Mouse (Mus musculus) c-Kit-positive CD71-positive TER-119-positive erythroid progenitor cells, embryonic 14.5 days (primary cell): ENCODE measurements around the gene Lrrc28.

ENCODE experiments used
- DNase-seq: peaks from one replicate; pipeline ENCODE4 v3.0.0-alpha.2; 2013; ENCODE audit warnings: low spot score

Gene Lrrc28

GRCm38 (mm10) chr7:67593902-67594301, 51.2 kb downstream of the Lrrc28 start:
- no peak for DNase-seq

DNA sequence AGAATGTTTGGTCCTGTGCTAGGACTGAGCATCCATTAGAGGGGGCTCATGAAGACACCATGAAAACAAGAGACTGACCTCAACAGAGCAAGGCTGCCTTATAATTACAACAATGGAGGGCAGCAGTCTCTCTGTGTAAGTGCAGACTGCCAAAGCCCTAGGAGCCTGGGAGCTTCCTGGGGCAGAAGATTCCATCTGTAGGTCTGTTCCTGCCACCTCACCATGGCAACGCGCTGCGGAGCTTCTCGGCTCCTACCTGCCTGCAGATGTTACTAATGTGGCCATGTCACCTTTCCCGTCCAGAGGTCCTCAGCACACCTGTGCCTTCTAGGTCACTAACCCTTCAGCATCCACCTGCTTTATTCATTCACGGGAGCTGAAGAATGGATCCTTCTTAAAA, 52.4 kb downstream of the Lrrc28 start:
- DNase-seq: no peak

GRCm38 (mm10) chr7:67588743-67589142, 56.3 kb downstream of the Lrrc28 start:
- DNase-seq: no peak

DNA sequence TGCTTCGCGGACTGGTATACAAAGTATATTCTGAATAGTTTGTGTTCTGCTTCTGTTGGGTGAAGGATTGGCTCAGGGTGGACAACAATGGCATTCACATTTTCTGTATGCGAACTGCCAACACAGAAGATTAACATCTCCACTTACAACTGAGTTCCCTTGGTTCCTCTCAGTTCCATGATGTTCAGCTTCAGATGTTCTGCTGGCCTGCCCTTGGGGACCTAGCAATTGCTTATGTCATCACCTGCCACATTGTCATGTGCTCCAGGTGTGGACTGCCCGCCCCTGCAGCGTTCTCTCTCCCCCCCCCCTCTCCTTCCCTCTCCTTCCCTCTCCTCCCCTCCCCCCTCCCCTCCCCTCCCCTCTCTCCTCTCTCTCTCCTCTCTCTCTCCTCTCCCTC, 58.6 kb downstream of the Lrrc28 start:
- no peak for DNase-seq

GRCm38 (mm10) chr7:67583852-67584251, 61.2 kb downstream of the Lrrc28 start:
- no peak for DNase-seq

DNA sequence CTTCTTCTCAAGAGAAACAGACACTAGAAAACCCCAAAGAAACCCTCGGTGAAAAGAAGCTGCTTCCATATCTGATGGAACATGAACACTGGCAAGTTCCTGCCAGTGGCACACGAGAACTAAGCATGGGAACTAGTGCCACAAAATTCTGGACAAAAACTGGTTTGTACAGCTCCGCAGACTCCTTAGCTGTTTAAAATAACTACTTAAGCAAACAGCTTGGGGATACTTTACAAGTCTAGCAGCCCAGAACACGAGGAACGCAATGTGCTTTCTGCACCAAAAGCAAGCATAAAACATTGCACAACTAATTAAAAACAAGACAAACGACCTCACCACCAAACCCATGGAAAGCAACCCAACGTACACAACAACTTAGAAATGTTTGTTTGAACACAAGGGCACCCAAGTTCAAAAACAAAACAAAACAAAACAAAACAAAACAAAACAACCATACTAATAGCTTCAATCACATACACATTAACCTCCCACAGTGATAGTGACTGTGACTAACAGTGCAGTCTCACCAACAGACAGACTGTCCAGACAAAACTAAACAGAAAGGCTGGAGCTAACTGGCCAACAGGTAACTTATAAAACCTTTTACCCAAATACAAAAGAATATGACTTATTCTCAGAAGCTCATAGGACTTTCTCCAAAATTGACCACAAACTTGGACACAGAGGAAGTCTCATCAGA, 66.1 kb downstream of the Lrrc28 start:
- no peak for DNase-seq

DNA sequence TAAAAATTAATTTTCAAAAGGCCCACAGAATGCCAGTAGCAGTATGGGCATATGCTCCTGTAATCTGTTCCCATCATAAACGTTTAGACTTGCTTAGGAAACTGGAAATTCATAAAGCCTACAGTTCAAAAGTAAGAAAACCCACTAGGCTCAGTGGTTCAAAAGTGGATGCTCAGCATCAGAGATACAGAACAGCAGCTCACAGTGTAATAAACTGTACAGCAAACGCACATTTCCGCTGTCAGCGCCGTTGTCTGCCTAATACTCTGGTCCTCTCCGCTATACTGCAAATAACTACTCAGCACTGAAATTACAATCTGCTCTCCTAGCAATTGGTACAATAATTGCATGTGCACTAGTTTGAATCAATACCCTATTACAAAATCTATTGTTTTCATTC, 67.0 kb downstream of the Lrrc28 start:
- no peak for DNase-seq

DNA sequence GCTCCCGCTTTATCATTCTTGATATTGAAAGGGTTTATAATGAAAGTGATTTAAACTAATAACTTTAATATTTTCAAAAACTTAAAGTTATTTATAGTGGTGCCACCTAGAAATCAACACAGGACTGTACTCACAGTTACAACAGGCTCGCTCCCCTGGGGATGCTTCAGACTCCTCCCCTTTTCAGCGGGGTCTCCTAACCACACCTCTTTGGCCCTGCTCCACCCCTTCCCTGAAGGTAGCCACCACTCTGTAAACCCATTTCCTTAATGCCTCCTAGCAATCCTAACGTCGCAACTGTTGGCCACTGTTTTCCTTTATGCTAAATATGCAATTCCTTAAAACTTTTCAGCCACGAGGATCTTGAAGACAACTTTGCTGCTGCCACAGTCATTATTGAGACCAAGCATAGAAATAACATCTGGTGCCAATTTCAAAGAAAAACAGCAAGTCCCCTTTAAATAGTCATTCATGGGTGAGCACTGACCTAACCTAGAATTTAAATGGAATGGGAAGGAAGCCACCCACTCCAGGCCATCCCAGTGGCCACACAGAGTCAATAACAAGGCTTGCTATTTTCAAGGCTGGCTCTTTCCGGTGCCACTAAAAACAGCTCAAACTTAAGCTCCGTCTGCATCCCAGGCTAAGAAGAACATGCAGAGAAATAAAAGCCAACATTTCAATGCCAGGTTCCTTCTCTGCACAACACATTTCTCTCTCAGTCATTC, 78.4 kb downstream of the Lrrc28 start:
- no peak for DNase-seq

GRCm38 (mm10) chr7:67565132-67565531, 79.9 kb downstream of the Lrrc28 start:
- no peak for DNase-seq

DNA sequence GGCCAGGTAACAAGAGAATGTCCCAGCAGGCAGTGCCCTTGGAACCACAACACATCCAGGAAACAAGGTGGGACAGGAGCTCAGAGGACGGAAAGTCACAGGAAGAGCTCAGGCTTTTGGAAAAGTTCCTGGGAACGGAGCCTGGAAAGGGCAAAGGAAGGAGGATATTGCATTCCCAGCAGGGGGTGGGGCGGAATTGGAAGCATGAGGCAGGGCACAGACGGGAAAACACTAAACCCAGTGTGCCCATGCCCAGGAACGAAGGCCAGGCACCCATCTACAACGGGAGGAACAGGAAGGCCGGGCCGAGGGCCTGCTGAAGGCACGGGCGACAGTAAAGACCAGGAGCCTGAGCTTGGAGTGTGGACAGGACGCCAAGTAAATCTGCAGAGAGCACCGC, 82.9 kb downstream of the Lrrc28 start:
- no peak for DNase-seq

DNA sequence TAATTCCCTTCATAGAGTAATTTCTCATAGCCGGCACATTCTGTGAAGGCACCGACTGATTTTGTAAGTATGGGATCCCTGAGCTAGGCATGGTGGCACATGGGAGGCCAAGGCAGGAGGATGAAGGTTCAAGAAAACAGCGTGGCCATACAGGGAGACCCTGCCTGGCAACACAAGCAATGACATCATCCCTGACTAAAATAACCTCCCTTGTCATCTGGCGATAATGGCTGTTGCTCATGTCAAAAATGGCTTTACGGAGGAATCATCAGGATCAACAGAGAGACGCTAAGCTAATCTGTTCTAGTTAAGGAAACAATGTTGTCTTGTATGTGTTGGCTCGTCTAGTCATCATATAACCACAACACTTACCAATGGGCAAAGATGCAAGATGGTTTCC, 85.6 kb downstream of the Lrrc28 start:
- DNase-seq: no peak

DNA sequence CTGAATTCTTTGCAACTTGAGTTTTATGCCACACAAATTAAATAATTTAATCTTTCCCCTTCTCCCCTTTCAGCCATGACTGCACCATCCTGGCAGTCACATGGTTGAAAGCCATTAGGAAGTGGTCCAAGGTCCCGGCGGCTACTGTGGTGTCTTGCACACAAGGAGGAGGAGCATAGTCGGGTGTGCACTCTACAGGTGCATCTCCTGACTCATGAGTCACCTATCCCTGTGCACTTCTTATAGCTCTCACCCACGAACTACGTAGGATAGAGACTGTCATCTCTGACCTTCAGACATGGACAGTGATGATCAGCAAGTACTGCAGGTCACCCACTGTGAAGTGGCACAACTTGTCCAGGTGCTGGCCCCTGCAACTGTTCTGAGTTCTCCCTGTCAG, 86.8 kb downstream of the Lrrc28 start:
- no peak for DNase-seq

DNA sequence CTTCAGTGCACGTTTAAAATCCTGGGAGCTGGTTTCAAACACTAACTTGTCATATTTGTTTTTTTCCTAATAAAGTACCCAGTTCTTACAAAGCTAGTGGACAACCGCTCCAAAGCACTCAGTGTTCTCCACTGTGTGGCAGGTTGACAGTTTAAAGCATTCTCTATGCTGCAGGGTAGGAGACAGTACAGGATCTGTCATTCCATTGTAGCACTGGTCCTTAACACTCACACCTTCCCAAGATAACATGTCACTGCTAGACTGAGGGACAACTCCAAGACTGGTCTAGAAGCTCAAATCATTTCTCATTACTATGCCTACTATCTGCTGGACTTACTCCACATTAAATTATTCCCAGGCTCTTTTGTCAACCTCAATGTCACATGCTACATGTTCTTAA, 90.2 kb downstream of the Lrrc28 start:
- no peak for DNase-seq

DNA sequence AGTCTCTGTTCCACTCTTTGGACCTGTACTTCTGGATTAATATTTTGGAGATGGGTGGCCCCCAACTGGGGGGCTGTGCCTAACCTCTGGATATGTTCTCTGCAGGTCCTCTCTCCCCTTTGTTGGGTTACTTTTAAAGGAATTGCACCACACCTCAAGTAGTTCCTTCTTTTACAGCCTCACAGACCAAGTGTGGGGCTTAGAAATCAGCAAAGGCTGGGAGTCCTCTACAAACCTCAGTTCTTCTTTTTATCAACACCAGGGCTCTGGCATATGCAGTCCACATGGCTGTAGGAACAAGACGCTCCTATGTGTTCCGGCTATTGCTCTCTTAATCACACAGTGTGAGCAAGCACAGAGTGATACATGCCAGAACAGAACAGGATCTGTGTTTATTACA, 93.8 kb downstream of the Lrrc28 start:
- DNase-seq: no peak

- no peak for DNase-seq
These were observed 96.0 kb downstream of the Lrrc28 start for GRCm38 (mm10) chr7:67549073-67549561.

DNA sequence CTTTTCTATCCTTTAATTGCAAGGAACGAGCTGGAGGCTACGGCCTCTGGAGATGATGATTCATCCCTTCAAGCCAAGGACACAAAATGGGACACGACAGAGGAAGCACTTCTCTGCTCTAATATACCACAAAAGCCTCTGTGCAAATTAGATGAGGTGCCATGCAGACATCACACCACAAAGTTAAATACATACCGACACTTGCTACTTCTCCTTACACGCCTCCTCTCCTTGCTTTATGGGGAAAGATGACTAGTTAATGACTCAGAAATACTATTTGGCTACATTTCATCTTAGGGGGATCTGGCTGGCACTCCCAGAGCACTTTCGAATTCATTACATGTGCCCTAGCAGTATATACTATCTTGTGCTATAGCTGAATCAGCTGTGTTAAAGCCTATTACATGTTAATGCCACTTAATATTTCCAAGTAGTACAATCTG, 96.4 kb downstream of the Lrrc28 start:
- DNase-seq: no peak

GRCm38 (mm10) chr7:67546282-67546681, 98.8 kb downstream of the Lrrc28 start:
- no peak for DNase-seq

DNA sequence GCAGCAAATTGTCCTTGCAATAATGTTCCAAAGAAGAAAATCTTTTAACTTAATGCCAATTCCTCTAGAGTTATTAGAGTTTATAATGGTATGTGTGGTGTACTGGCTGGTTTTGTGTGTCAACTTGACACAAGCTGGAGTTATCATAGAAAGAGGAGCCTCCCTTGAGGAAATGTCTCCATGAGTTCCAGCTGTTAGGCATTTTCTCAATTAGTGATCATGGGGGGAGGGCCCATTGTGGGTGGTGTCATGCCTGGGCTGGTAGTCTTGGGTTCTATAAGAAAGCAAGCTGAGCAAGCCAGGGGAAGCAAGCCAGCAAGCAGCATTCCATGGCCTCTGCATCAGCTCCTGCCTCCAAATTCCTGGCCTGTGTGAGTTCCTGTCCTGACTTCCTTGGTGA, 100.5 kb downstream of the Lrrc28 start:
- no peak for DNase-seq

- DNase-seq: no peak
These were observed 101.4 kb downstream of the Lrrc28 start for GRCm38 (mm10) chr7:67543641-67544040.

DNA sequence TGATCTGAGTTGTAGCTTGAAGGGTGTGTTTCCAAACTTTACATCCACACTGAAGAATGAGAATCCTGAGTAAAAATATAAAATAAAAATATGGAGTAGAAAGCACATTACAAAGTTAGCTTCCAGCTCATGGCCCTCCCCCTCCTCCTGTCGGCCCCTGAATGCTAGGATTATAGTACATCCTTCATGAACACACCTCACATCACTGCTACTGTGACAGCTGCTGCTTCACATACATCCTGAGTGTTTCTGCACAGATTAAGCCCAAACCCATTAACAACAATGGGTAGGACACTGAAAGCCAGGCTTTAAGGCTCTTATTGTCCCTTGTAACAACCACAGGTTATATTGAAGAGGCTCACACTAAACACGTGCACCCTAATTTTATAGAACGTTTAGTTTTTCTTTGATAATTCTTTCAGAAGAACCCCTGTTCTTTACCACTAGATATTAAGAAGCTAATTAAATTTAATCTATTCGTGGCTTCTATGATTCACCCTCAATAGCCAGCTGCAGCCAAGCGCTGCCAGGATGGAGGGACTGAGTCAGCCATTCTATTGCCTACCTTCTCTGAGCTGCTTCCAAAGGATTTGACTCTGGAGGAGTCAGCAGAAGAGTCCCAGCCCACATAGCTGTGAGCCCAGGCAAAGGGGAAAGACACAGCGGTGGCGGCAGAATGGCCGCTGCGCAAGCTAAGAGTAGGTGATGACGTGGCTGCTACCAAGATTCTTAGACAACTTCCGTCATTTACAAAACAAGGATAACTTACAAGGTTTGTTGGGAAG, 108.3 kb downstream of the Lrrc28 start:
- DNase-seq: no peak

DNA sequence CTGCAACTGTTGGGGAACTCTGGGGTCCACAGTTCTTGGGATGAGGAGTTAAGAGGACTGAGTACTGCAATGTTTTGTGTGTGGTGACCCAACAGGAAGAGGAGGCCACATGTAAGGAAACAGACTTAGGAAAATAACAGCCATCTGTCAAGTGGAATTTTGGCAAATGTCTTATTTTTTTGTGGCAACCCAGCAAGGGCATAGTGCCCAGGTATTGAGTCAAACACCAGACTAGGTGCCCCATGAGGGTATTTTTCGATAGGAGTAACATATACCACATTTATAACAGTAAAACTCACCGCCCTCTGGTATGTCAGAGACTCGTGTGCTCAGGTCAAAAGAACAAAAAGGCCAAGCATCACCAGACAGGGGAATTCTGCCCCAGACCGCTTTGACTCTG, 109.1 kb downstream of the Lrrc28 start:
- no peak for DNase-seq

GRCm38 (mm10) chr7:67530981-67531380, 114.1 kb downstream of the Lrrc28 start:
- DNase-seq: no peak

GRCm38 (mm10) chr7:67529381-67529780, 115.7 kb downstream of the Lrrc28 start:
- no peak for DNase-seq
